Mouse (Mus musculus): ENCODE results near the gene Vdac2. TPM values are rescaled to one million over a fixed set of nuclear protein-coding genes. Genes with fewer than 3 reads are reported as not detected.

Gene Vdac2
- total RNA-seq (2015) (468 and 477 TPM in 2 replicates), total RNA-seq (2017) (395 and 402 TPM in 2 replicates)

DNA sequence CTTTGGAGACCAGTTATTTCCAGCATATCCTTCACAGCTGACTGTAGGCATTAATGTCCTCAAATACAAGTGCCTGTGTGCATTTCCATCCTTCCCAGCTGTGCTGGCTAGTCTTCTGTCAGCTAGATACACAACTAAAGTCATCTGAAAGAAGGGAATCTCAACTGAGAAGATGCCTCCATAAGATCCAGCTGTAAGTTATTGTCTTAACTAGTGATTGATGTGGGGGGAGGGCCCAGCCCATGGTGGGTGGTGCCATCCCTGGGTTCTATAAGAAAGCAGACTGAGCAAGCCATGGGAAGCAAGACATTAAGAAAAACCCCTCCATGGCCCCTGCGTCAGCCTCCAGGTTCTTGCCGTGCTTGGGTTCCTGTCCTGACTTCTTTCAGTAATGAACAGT lies at the start of gene Vdac2:
Gene Vdac2, plus strand, starts transcription at position 301 of the 400 bp plus-strand sequence.
- ATAC-seq (replicated peaks; ENCODE audit: poor library complexity): no peak

DNA sequence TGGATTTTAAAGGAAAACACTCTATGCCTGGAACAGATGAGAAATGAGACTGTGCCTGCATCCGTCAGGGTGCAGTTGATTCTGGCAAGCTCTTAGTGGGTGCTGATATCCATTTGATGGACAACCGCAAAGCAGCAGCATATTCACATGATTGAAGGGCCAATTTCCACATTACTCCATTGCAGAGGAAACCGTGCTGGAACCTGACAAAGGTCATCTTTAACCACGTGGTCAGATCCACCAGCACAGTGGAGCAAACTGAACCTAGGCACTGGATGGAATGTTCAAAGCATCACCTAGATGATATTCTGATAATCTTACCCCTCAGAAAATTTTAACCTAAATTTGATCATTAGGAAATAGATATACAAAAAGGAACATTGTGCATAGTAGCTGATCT lies 48.8 kb upstream of the Vdac2 start:
- no peak for ATAC-seq (replicated peaks; ENCODE audit: poor library complexity)

DNA sequence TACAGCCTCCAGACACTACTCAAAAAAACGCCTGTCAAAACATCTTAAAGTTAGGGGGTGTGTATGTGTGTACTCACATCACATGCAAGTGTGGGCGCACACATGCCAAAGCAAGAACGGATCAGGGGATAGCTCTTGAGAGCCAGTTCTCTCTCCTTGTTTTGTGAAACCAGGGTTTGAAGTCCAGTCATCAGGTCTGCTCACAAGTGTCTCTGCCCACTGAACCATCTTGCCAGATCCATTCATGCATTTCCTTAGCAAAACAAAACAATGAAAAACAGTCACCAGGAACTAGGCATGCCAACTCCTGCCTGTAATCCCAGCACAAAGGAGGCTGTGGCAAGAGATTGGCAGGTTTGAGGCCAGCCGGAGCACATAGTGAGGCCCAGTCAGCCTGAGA lies 38.5 kb upstream of the Vdac2 start:
- no peak for ATAC-seq (replicated peaks; ENCODE audit: poor library complexity)

DNA sequence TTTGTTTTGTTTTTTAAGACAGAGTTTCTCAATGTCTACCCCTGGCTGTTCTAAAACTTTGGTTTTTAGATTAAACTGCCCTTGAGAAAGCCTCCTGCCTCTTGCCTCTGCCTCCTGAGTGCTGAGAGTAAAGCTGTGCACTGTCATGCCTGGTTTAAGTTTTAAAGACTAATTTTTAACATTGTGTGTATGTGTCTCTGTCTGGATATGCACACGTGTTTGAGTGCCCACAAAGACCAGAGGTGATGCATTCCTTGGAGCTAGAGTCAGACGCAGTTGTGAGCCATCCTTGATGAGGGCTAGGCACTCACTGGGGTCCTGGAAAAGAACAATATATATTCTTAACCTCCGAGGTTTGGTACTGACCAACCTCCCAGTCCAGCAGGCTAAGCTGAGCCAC lies 37.7 kb upstream of the Vdac2 start:
- no peak for ATAC-seq (replicated peaks; ENCODE audit: poor library complexity)

DNA sequence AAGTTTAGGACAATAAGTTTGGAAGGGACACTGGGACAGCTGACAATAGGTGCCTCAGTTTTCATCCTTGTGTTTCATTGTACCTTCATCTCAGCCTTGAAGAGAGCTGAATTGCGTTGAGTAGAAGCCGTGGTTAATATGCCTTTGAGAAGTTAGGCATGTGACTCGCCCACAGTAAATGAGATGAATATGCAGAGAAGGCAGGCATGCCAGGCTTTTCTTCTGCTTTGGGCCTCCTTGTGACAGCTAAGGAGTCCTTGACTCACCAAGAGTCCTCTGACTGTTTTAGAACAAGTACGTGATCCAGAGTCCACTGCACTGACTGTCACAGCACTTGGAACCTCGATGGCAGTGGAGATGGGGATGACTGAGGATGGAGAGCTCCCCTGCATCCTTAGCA lies 36.9 kb upstream of the Vdac2 start:
- no peak for ATAC-seq (replicated peaks; ENCODE audit: poor library complexity)

DNA sequence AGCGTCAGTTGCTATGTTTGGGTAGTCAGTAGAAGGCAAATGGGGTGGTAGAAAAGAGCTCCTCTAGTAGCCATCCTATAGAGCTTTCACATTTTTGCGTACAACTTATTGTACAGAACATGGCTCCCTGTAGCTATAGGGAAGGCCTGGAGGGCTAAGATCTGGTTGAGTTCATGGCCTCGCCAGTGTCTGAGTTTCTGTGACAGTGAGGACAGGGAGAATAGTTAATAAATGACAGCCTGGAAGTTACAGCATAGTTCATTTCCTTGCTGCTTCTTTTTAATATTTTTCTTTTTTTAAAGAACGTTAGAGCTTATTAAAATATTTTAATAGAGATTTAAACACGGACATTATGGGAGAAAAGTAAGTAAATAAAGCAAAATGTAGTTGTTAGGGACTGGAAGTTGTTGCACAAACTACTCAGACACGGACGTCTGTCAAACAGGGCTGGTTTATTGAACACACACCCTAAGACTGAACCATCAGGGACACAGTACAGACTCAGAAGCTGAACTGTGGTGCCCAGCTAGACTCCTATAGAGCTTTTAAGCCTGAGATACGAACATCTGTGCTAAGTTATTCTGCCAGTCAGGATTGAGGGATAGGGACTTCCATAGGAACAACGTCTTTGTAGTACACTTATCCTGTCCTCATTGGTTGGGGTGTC lies 34.3 kb upstream of the Vdac2 start:
- no peak for ATAC-seq (replicated peaks; ENCODE audit: poor library complexity)

DNA sequence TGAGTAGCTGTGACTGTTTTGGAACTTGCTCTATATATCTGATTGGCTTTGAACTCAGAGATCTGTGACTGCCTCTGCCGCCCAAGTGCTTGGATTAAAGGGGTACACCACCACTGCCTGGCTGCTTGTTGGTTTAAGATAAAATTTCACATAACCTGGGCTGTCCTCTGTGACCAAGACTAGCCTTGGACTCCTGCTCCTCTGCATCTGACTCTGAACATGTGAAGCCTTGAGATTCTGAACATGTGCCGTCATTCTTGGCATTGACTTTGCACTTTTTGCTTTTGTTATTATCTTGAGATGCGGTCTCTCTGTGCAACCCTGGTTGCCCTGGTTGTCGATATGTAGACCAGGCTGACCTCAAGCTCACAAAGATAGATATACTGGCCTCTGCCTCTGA lies 33.3 kb upstream of the Vdac2 start:
- peak; percentile 85 for ATAC-seq (replicated peaks; ENCODE audit: poor library complexity)

DNA sequence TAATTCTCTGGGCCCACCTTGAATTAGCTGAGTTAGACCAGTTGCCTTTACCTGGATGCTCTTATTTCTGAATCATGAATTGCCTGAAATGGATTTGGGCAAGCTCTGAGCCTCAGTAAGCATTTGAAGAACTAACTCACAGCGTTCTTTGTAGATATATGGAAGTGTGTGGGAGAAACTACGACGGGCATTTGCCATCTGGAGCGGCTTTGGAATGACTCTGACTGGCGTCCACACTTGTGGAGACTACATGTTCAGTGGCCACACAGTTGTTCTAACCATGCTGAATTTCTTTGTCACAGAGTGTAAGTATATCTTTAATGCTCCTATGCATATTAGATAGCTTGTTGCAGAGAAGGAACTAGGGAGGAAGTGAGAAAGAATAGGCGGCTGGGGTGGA lies 32.8 kb upstream of the Vdac2 start:
- no peak for ATAC-seq (replicated peaks; ENCODE audit: poor library complexity)

DNA sequence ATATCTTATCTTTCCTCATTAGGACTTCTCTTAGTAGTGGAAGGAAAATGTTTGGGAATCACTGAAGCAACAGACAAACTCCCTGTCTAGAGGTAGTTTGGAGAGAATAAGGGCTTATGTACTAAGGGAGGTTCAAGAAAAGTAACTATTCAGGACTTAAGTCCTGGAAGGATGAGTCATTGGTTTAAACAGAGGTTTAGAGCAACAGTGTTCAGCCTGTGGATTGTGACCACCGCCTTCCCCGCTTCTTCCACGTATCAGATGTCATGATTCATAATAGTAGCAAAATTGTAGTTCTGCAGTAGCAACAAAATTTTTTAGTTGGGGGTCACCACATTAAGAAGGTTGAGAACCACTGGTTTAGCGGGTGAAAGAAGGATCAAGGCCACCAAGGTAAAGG lies 24.4 kb upstream of the Vdac2 start:
- ATAC-seq (replicated peaks; ENCODE audit: poor library complexity): no peak

DNA sequence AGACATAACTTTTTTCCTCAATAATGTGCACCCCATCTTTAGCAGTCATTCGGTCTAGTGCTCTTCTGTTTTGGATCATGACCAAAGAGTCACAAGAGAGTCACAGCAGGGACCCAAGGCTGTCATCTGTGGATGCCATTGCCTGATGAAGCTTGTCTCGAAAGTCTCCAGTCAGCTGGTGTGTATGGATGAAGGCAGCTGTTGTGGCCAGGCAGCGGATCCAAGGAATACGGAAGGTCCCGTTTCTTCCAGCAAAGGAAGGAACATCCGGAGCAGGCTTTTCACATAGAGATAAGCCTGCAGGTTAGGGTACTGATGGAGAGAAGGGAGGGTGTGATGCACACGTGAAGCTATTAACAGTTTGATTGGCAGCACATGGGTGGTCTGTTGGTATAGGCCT lies 23.4 kb upstream of the Vdac2 start:
- ATAC-seq (replicated peaks; ENCODE audit: poor library complexity): no peak

DNA sequence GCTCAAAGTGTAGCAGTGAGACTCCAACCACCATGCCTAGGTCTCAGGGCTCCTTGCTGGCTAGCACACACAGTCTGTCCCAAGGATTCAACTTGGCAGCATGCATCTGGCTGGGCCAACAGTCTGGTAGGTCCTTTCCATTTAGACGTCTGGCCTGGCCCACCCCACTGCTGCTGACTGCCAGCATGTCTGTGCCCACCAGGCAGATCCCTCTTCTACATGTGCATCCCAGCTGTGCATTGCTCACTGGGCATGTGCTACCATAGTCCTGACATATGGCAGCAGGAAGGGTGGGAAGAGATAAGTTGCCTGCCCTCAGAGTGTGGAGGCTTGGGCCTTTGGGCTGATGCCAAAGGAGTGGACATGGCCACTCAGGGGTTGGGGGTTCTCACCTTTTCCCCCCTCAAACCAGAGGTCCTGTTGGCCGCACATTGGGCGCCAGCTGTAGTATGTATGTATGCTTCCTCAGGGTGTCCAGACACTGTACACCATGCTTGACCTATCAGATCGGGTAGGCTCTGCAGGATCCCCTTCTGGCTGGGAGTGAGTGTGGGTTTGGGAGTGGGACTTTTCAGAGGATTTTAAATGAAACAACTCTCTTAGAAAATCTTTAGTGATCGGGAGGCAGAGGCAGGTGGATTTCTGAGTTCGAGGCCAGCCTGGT lies 22.4 kb upstream of the Vdac2 start:
- ATAC-seq (replicated peaks; ENCODE audit: poor library complexity): no peak

DNA sequence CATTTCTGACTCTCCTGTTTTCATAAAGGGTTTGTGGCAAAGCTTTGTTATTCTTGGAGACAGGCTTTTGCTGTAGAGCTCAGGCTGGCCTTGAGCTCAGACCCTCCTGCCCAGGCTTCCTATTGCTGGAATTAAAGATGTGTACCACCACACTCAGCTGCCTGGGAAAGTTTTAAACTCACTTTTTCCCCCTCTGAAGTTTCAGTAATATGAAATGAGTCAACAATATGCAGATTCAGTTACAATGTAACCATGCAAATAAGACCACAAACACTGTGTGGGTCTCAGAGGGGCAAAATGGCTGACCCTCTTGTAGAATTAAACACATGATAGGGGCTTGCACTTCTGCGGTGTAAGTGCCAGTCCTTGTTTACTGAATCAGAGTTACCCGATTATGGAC lies 18.8 kb upstream of the Vdac2 start:
- ATAC-seq (replicated peaks; ENCODE audit: poor library complexity): no peak

DNA sequence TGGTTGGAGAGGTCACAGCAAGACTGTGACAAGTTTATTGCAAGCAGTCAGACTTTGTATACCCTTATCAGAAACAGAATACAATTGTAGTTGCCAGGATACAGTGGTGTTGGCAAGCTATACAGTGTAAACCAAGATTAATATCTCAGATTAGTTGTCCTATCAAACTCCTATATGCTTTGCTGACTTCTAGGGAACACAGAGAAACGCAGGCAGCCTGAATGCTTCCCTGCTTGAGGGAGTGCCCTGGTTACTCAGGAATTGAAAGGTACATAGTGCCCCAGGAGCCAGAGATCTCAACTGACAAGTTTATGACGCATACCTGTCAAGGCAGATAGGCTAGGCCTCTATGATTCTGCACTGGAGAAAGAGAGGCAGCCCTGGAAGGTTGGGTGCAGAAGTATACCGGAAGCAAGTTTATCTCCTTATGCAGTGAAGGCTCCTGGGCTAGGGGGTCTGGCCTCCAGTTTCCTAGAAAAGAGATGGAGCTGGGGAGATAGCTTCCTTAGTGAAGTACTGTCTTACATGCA lies 18.3 kb upstream of the Vdac2 start:
- peak; percentile 60 for ATAC-seq (replicated peaks; ENCODE audit: poor library complexity)

DNA sequence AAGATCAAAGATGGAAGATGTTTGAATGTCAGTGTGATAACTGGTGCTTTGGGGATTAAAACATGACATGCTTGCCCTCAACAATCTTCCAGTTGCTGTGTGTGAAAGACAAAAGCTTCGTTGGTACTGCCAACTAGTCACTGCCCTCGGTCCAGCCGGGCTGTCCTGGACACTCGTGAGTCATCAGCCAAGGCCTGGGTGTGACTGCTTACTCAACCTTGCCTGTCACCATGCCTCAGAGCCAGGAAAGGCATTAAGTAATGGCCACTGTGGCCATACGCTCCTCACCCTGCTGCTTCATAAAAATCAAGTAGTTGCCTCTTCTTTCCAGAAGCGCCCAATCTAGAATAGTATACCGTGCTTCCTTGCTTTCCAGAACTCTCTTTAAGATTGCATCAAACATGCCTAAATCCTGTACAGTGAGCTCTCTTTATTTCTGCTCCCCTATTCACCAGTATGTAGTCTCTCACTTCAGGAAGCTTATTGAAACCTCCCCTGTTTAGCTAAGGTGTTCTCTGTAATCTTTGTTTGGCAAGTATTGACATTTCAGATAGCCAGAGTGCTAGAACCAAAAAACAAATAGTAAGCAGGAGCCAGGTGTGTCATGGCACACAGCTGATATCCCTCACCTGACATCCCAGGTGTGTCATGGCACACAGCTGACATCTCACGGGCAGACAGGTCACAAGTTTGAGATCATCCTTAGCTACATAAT lies 16.7 kb upstream of the Vdac2 start:
- ATAC-seq (replicated peaks; ENCODE audit: poor library complexity): 0 out of 2 replicates have a peak, but pooled peaks have one; percentile 21

DNA sequence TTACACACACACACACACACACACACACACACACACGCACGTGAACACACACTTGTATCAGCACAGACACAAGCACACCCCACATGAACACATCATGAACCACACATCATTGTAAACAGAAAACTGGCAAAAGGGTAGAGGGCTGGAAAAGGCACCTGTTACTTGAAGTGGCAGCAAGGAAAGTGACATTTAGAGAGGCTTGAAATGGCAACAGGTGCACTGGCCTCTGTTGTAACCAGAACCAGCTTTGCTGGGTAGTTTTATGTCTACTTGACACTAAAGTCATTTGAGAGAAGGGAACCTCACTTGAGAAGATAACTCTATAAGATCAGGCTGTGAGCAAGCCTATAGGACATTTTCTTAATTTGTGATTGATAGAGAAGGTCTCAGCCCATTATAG lies 15.6 kb upstream of the Vdac2 start:
- no peak for ATAC-seq (replicated peaks; ENCODE audit: poor library complexity)

DNA sequence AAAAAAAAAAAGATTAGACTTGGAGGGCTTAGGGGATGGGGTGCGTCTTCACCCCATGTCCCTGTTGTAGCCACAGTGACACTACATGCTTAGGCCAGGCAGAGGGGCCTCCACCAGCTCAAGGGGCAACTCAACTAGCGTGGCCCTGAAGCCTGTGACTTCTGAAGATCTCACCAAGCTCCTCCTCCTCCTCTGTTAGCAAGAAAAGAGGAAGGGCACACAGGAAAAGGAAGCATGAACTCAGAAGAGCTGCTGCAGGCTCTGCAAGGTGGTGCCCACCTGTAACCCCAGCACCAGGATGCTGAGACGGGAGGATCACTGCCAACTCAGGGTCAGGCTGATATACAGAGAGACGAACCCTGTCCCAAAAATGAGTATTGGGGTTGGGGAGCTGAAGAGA lies 13.7 kb upstream of the Vdac2 start:
- ATAC-seq (replicated peaks; ENCODE audit: poor library complexity): peak; percentile 40

DNA sequence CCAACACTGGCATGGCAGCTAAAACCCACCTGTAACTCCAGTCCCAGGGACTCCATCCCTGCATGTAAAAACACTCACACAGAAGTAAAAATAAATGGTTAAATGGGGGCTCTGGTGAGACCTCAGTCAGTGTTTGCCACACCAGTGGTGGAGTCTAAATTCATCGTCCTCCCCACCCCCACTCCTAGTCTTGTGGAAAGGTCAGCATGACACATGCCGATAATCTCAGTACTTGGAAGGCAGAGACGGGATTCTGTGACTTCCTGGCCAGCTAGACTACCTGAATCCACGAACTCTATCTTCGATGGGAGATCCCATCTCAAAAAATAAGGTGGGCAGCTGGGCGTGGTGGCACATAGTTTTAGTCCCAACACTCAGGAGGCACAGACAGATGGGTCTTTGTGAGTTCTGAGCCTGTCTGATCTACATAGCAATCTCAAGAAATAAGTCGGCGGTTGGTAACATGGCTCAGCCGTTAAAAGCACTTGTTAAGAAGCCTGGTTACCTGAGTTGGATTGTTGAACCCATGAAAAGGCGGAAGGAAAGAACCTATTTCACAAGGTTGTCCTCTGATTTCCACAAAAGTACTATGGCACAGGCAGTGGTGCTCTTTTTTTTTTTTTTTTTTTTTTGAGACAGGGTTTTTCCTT lies 13.2 kb upstream of the Vdac2 start:
- ATAC-seq (replicated peaks; ENCODE audit: poor library complexity): no peak

DNA sequence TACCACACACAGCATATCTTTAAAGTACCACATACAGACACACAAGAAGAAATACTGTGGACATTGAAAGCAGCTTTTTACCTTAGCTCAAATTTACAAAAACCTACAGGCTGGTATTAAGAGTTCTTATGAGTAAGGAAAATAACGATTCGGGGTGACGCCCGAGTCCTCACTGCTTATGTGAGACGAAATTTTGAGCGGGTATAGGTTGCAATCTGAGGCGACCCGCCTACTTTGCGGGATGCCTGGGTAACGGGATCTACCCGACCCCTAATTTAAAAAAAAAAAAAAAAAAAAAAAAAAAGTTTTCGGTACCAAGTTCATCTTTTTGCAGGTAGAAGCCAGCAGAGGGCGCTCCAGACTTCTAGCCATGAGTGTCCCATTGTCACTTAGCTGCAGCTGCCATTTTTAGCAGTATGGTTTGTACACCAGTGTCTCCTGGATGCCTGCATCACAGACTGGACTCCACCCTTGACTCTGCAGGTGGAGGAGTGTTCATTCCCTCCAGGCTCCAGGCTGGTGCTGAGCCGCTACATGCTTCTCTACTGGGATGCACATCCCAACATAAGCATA lies 12.4 kb upstream of the Vdac2 start:
- ATAC-seq (replicated peaks; ENCODE audit: poor library complexity): peak; percentile 85

DNA sequence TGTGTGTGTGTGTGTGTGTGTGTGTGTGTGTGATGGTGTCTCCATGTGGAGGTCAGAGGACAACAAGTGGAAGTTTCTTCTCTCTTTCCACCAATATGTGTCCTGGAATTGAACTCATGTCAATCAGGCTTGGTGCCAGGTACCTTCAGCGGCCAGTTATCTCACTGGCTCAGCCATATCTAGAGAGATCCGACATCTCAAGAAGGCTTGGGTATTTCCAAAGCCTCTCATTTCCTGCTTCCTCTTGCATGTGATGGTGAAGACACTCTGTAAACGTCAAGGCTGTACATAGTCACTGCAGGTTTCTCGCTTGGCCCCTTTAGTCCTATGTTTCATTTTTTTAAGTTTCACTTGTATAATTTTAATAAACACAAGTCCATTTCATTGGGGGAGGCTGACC lies 11.8 kb upstream of the Vdac2 start:
- ATAC-seq (replicated peaks; ENCODE audit: poor library complexity): peak; percentile 51

DNA sequence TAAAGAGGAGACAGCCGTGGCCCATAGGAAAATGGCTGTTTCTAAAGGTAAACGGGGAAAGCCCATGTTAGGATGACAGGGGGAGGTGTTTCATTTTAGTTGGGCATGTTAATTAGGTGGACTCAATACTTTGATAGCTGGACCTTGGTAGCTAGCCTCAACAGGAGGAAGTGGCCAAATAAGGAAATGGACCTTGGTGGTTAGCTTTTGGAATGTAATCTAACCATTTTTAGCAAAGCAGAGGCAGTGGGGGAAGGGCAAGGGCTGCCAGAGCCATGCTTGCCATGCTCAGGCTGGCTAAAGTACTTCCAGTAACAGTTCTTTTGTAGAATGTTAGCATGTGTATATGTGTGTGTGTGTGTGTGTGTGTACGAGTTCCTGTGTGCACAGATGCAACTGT lies 11.2 kb upstream of the Vdac2 start:
- ATAC-seq (replicated peaks; ENCODE audit: poor library complexity): no peak

DNA sequence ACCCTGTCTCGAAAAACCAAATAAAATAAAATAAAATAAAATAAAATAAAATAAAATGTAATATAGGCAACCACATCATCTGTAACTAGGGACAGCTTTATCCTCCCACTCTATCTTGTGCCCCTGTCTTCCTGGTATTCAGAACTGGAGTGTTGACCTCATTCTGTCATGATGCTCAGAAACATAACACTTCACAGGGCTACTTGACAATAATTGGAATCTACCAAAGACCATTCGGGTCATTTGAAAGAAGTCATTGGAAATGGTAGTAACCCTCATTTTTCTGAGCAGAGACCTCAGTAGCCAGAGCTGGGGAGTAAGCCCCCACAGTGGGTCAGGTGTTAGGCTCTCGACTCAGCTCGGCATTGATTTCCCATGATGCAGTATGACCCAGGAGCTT lies 10.4 kb upstream of the Vdac2 start:
- ATAC-seq (replicated peaks; ENCODE audit: poor library complexity): no peak
